Mouse (Mus musculus): ENCODE data around the gene Hrct1.

- no peak for TF ChIP-seq CTCF (IDR thresholded peaks at IDR 0.05; ENCODE audit: low read depth, low read length)
- TF ChIP-seq POLR2AphosphoS5 (IDR thresholded peaks at IDR 0.05; ENCODE audit: insufficient replicate concordance, low read depth, low read length), result no peak
Observed at GRCm38 (mm10) chr4:43722191-43722590, 4.8 kb upstream of the Hrct1 start.
